Mouse (Mus musculus) ES-Bruce4 (cell line): ENCODE measurements around the gene Zfr2.

Experiments
- CTCF ChIP-seq: IDR thresholded peaks from one replicate; pipeline ENCODE4 v1.8.1; 2011; ENCODE audit warnings: low read depth, low read length
- POLR2A ChIP-seq: IDR thresholded peaks from one replicate; pipeline ENCODE4 v1.8.1; 2011; ENCODE audit warnings: low read length; ENCODE audit not compliant: insufficient read depth

GRCm38 (mm10) chr10:81242021-81242420, 9.1 kb downstream of the Zfr2 start:
- TF ChIP-seq POLR2A (no peak), CTCF (no peak)
